Mouse (Mus musculus) C3H10T1/2 (cell line): Measurements from ENCODE around the gene Cdh3. TPM values are rescaled to one million over a fixed set of nuclear protein-coding genes. Genes with fewer than 3 reads are reported as not detected.

Source experiments
- polyA plus RNA-seq, 2 experiments: library from polyadenylated mRNA; unstranded; fragments of >200 nt; fragmentation: generic; extraction: Trizol; gene quantifications; one replicate each; pipeline ENCODE4 v1.2.1; 2012; ENCODE audit warnings: missing spikeins in 2 of 2

Gene Cdh3
- polyA plus RNA-seq = not detected

DNA sequence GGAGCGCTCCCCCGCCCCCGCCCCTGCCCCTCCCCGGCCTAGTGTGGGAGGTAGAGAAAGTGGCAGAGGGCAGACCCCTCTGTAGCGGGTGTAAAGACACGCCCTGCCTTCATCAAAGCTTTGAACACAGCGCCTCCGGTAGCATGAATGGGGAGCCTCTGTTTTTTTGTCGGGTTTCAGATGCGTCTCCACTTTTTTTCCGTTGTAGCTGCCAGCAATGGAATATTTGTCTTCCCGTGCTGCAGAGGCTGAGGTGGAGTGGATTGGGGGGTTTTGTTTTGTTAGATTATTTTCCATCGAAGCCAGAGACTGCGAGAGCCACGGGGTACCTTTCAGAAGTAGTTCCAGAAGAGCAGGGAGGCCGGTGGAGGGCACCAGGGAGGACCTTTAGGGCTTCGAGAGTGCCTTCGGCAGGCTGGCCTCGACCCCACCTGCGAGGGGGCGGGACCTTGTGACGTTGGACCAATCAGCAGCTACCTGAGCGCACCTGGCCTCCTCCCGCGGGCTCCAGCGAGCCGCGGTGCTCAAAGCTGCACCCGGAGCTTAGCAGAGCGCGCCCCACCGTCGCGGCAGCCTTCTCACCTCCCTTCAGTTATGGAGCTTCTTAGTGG is at the start of gene Cdh3:
TSS of gene Cdh3 (plus strand) at position 527 of the 611 bp plus-strand sequence.

DNA sequence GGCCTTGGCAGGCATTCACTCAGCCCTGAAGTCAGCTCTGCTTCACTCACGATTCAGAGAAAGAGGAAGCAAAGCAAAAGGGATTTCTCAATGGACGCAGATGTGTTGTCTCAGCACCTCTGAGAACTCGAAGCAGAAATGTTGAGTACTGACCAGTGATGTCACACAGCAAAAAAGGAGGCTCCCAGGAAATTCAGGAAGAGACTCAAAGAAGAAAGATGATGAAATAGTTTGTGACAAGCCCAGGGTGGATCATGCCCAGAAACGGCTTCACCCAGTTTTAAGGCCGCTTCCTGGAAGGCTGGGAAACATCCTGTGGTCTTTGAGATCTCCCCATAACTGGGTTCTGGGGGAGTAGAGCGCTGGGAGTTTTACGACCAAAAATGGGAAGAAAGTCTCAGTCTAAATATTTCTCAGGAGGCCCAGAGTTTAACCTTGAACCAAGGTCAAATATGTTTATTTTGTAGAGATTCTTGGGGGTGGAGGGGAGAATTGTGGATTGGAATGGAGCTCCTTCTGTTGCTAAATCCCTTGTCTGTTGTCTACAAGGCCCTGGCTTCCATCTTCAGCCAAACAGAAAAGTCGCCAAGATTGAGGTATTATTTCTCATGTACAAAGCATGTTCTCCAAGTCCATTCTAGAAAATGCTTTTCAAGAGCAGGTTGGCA is 10.5 kb upstream of the Cdh3 start, which contains the start of gene 6030452D12Rik:
TSS of gene 6030452D12Rik (plus strand) at position 505 of the 668 bp plus-strand sequence.

DNA sequence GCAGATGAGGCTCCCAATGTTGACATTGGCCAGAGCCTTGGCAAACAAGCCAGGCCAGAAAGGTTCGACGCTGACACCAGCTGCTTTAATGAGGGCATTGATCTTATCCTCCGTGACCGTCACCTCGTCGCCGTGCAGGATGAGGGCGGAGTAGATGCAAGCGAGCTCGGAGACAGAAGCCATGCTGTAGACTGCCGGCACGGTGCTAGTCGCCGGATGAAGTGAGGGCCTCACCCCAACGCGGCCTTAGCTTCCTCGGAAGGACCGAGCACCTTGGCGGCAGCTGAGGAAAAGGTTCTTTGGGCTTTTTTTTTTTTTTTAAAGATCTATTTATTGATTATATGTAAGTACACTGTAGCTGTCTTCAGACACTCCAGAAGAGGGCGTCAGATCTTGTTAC is 62.5 kb downstream of the Cdh3 start, which contains the start of gene Gm10073:
TSS of gene Gm10073 (minus strand) at position 294 of the 400 bp plus-strand sequence.

DNA sequence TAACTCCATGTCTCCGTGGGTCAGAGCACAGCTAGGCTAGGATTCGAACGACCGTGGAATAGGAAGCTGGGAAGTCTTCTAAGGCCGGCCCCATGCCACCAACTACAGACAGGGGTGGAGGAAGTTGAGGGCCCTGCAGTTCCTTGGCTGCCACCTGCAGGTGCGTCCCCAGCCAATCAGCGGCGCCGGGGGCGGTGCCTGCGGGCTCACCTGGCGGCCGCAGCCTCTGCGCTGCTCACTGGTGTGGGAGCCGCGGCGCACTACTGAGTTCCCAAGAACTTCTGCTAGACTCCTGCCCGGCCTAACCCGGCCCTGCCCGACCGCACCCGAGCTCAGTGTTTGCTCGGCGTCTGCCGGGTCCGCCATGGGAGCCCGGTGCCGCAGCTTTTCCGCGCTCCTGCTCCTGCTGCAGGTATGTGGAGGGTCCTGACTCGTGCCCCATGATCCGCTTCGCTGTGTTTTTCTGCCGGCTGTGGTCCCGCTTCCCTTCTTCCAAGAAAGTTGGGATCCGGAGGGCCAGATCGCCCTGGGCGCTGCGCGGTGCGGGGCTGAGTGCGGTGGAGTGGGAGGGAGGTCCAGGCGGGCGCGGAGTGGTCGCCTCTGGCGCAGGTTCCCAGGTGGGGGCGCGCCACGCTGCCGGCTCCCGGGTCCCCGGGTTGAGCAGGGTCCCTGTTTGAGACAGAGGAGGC is 92.6 kb downstream of the Cdh3 start, which contains the start of gene Cdh1:
TSS of gene Cdh1 (plus strand) at position 221 of the 689 bp plus-strand sequence.

Other genes with a start within 250 kb of the Cdh3 start
- gene Smpd3, start 172.9 kb upstream of the Cdh3 start, polyA plus RNA-seq = under 1 TPM; 0.26 to 0.87 TPM
- 10 to 100 TPM in 1 of 2 experiments, under 1 TPM in 1; 0.73 to 12.1 TPM for gene Zfp90, start 95.6 kb upstream of the Cdh3 start, polyA plus RNA-seq
- not detected for gene 6030452D12Rik, start 10.4 kb upstream of the Cdh3 start, polyA plus RNA-seq
- 100 to 1,000 TPM; 171 to 248 TPM for gene Gm10073, start 62.6 kb downstream of the Cdh3 start, polyA plus RNA-seq
- under 1 TPM in 1 of 2 experiments, not detected in 1; 0.12 TPM for gene Cdh1, start 92.5 kb downstream of the Cdh3 start, polyA plus RNA-seq
- 1 to 10 TPM; 4.6 to 5.6 TPM for gene Tango6, start 172.2 kb downstream of the Cdh3 start, polyA plus RNA-seq